Mouse (Mus musculus) B cell, adult 62 days (primary cell): ENCODE measurements around the gene Klhl26. TPM values are rescaled to one million over a fixed set of nuclear protein-coding genes. Genes with fewer than 3 reads are reported as not detected.

Source experiments
- total RNA-seq: library from RNA; stranded (reverse); gene quantifications from 4 replicates; pipeline ENCODE4 v1.2.4, GENCODE M21; 2023

The Klhl26 gene
- total RNA-seq = 8.4 to 10.1 TPM (median 8.6 TPM) in 4 replicates

DNA sequence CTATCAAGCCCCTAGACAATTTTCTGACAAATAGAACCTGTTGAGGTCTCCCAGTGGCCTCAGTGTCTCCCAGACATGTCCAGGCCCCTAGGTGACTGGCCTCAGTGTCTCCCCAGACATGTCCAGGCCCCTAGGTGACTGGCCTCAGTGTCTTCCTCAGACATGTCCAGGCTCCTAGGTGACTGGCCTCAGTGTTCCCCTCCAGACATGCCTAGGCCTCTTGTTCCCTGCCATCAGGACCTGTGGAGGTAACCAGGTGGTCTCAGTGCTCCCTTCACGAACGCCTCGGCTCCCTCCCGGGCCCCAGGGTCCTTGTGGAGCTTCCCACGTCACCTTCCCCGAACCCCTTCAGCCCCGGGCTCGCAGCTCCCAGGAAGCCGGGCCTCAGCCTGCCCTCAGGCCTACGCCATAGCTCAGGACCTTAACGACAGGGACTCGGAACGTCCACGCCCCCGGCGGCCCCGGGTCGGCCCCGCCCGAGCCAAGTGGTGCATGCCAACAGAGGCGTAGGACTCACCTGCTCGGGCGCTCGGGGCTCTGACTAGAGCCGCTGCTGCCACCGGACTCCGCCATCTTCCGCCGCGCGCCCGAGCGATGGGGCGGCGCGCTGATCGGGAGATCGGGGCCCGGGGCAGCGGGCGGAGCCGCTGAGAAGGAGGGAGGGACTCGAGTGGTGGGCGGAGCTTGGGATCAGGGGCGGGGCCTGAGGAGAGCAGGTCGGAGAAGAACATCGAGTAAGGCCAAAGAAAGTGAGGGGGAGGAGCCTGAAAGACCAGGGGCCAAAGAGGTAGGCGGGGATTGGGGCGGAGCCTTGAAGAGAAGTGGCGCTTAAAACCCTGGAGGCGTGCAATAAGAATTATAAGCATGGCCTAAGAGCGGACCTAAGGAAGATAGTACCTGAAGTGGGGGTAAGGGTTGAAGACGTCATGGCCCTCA is at the start of gene Klhl26:
TSS of gene Klhl26 (minus strand) at position 636 of the 936 bp plus-strand sequence.

DNA sequence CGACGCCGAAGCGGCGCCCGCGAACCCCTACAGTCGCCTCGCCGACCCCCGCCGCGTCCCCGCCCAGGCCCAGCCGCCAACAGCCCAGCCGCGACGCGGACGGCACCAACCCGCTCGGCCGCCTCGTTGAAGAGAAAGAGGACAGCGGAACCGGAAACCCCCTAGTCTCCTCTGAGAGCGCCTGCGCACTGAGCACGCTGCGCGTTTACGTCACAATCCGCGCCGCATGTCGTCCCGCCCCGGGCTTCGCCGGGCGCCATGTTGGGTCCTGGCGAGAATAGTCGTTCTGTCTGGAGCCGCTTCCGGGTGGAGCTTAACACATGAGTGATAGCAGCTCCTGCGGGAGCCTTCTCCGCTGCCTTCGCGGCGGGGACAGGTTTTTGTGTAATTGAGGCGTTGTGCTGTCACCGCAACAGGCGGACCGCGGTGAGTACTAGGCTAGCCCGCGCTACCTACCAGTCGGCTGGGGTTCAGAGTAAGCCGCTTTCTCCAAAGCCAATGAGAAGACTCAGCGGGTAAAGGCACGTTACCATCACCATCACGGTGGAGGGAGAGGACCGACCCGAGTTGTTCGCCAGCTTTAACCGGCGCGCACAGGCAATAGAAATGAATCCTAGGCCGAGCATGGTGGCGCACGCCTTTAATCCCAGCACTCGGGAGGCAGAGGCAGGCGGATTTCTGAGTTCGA is 33.6 kb upstream of the Klhl26 start, which contains the start of gene Uba52:
TSS of gene Uba52 (minus strand) at position 574 of the 688 bp plus-strand sequence.

DNA sequence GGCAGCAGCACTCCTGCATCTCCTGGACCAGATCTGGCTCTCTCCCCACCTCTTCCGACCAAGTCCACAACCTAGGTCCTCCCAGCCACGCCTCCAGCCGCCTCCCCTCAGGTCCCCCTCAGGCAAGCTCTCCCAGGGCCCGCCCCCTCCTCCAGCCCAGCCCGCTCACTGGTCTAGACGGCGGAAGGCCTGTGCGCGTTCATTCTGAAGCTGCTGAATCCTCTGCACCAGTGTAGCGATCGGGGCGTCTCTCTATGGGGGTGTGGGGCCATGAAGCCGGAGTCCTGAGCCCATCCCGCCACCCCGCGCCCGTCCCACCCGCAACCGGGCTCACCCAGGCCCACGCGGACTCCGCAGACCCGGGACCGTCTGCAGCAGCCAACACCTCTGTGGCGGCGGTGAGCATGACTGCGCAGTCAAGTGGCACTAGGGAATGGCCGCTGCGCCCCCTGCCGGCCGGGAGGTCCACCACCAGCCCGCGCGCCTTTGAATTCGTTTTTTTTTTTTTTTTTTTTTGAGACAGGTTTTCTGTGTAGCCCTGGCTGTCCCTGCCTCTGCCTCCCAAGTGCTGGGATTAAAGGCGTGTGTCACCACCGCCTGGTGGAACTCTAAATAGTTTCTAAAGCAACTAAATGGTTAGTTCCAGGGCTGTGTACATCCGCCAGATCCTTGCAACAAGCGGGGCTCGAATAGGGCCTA is 29.7 kb upstream of the Klhl26 start, which contains the start of gene Rex1bd:
TSS of gene Rex1bd (minus strand) at position 425 of the 699 bp plus-strand sequence.

DNA sequence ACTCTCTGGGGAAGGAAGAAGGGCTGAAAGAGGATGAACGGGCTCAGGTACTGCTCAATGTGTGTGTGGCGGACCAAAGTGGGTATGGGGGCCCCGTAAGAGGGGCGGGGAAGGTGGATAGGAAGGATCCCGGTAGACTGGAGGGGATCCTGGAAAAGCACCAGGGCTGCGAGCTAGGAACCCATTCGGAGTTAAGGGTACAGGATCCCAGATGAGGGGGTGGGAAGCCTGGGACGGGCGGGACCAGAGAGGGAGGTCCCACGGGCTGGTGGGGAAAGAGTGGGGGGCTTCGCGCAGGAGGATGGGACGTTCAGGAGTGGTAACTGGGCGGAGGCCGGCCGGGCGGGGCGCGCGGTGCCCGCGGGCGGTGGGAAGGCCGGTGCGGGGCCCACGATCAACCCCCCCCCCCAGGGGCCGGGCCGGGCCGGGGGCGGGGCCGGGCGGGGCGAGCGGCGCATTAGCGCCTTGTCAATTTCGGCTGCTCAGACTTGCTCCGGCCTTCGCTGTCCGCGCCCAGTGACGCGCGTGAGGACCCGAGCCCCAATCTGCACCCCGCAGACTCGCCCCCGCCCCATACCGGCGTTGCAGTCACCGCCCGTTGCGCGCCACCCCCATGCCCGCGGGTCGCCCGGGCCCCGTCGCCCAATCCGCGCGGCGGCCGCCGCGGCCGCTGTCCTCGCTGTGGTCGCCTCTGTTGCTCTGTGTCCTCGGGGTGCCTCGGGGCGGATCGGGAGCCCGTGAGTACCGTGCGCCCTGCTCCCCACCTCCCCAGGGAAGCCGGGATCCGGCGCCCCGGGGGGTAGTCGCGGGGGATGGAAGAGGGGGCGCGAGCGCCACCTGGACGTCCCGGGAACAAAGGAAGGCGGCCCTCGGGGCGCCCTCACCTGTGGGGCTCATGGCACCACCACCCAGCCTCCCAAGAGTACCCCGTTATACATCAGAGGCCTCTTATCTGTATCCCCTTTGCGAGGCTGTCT is 16.2 kb upstream of the Klhl26 start, which contains the start of gene Crlf1:
TSS of gene Crlf1 (plus strand) at position 495 of the 977 bp plus-strand sequence.

DNA sequence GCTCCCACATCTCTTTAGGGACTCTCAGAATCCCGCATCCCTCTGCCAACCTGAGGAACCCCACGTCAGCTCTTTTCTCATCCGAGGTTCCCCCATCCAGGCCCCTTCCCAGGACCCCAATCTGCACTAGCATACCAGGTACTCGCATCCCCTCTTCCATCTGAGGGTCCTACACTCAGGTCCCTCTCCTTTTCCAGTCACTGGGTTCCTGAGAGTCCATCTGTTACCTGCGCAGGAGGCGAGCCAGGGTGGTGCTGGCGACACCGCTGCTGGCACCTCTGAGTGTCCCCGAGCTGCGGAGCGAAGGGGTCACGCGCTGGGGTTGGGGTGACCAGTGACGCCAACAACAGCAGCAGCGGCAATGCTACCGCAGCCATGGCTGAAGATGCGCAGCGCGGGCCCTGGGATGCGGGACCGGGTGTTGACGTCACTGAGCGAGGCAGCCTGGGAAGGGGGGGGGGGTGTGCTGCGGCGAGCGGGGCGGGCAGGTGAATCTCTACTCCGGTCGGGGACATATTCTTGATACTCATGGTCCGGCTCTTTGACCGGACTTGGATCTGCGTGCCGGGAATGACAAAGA is 10.3 kb upstream of the Klhl26 start, which contains the start of gene Tmem59l:
TSS of gene Tmem59l (minus strand) at position 418 of the 580 bp plus-strand sequence.

DNA sequence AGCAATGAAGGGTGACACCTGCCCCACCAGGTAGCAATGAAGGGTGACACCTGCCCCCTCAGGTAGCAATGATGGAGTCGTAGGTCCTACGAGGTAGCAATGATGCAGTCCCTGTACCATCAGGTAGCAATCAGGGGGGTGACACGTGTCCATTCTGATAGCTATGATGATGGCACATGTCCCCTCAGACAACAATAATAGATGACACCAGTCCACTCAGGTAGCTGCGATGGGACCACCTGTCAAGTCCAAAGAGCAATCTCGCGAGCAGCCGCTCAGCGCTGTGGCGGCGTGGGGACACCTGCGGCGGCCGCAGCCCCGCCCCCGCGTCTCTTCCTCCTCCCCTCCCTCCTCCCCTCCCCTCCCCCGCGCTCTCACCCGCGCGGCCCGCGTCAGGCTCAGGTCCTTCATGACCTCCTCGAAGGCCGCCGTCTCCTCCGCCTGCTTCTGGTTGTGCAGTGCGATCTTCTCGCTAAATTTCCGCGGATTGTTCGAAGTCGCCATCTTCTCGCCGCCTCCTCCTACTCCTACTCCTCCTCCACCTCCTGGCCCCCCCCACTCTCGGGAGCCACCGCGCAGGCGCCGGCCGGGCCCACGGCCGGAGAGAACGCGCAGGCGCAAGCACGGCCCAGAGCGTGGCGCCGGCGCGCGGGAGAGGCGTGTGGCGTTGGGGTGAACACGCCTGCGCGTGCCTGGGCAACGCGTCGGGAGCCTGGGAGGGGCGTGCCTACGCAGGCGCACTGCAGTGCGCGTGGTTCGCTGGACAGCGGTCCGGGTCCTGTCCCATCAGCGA is 37.5 kb downstream of the Klhl26 start, which contains the start of gene Crtc1:
TSS of gene Crtc1 (minus strand) at position 525 of the 793 bp plus-strand sequence.

Other genes with a start within 250 kb of the Klhl26 start
- gene Sugp2, start 242.7 kb downstream of the Klhl26 start, total RNA-seq = 65.9 to 70.7 TPM (median 67.1 TPM) in 4 replicates
- gene Armc6, start 242.5 kb downstream of the Klhl26 start, total RNA-seq = 7.2 to 11.5 TPM (median 10.0 TPM) in 4 replicates
- gene Homer3, start 194.1 kb downstream of the Klhl26 start, total RNA-seq = 6.2 to 9.0 TPM (median 6.9 TPM) in 4 replicates
- 67.5 to 86.5 TPM (median 76.3 TPM) in 4 replicates for gene Ddx49, start 174.5 kb downstream of the Klhl26 start, total RNA-seq
- gene Cope, start 174.4 kb downstream of the Klhl26 start, total RNA-seq = 94.5 to 110 TPM (median 108 TPM) in 4 replicates
- gene Cers1, start 161.2 kb downstream of the Klhl26 start, total RNA-seq = not detected in 4 replicates
- not detected in 4 replicates for gene Gdf1, start 147.2 kb downstream of the Klhl26 start, total RNA-seq
- gene Upf1, start 123.7 kb downstream of the Klhl26 start, total RNA-seq = 68.7 to 78.5 TPM (median 70.9 TPM) in 4 replicates
- 0.48 TPM in 1 of 4 replicates, not detected in the others for gene Comp, start 103.4 kb downstream of the Klhl26 start, total RNA-seq
- 16.1 to 28.0 TPM (median 24.1 TPM) in 4 replicates for gene Crtc1, start 37.4 kb downstream of the Klhl26 start, total RNA-seq
- gene Tmem59l, start 10.4 kb upstream of the Klhl26 start, total RNA-seq = not detected in 4 replicates
- 1.2 to 2.5 TPM (median 2.0 TPM) in 3 of 4 replicates, not detected in the other for gene Crlf1, start 16.2 kb upstream of the Klhl26 start, total RNA-seq
- gene Rex1bd, start 29.8 kb upstream of the Klhl26 start, total RNA-seq = 33.3 to 46.0 TPM (median 38.6 TPM) in 4 replicates
- 2,835 to 2,861 TPM (median 2,853 TPM) in 4 replicates for gene Uba52, start 33.8 kb upstream of the Klhl26 start, total RNA-seq
- gene Fkbp8, start 50.8 kb upstream of the Klhl26 start, total RNA-seq = 231 to 253 TPM (median 245 TPM) in 4 replicates
- gene Kxd1, start 51.0 kb upstream of the Klhl26 start, total RNA-seq = 53.7 to 70.3 TPM (median 60.4 TPM) in 4 replicates
- 26.1 to 31.6 TPM (median 29.4 TPM) in 4 replicates for gene Ell, start 62.5 kb upstream of the Klhl26 start, total RNA-seq
- 101 to 107 TPM (median 103 TPM) in 4 replicates for gene Isyna1, start 117.4 kb upstream of the Klhl26 start, total RNA-seq
- gene Ssbp4, start 131.9 kb upstream of the Klhl26 start, total RNA-seq = 64.4 to 94.1 TPM (median 74.8 TPM) in 4 replicates
- gene Lrrc25, start 139.2 kb upstream of the Klhl26 start, total RNA-seq = 5.1 to 10.7 TPM (median 6.9 TPM) in 4 replicates
- not detected in 4 replicates for gene Gdf15, start 155.5 kb upstream of the Klhl26 start, total RNA-seq
- 11.2 to 14.7 TPM (median 12.6 TPM) in 4 replicates for gene Pgpep1, start 183.4 kb upstream of the Klhl26 start, total RNA-seq
- 121 to 135 TPM (median 129 TPM) in 4 replicates for gene Lsm4, start 196.3 kb upstream of the Klhl26 start, total RNA-seq
- gene Jund, start 222.0 kb upstream of the Klhl26 start, total RNA-seq = 2,399 to 2,837 TPM (median 2,594 TPM) in 4 replicates
- 49.7 to 55.4 TPM (median 53.1 TPM) in 4 replicates for gene Iqcn, start 226.5 kb upstream of the Klhl26 start, total RNA-seq
- gene Gm3336, start 241.6 kb upstream of the Klhl26 start, total RNA-seq = 0.69 to 1.2 TPM in 2 of 4 replicates, not detected in the others
- 1.8 to 3.5 TPM (median 2.8 TPM) in 4 replicates for gene Pde4c, start 246.8 kb upstream of the Klhl26 start, total RNA-seq